Mouse (Mus musculus) left cerebral cortex, adult 18-20 months (tissue): Measurements from ENCODE around the gene Smug1. TPM values are rescaled to one million over a fixed set of nuclear protein-coding genes. Genes with fewer than 3 reads are reported as not detected.

Experiments used
- DNase-seq, 2 experiments: peaks; one replicate each; pipeline ENCODE4 v3.0.0; 2021 to 2022; ENCODE audit warnings: low spot score in 2 of 2, mixed read lengths in 1 of 2
- long read RNA-seq, 2 experiments: library from polyadenylated mRNA; stranded (forward); transcript quantifications; one replicate each; pipeline ENCODE4 v2.0.0; 2021
- total RNA-seq, 2 experiments: library from RNA; stranded (reverse); gene quantifications; 2 replicates each; pipeline ENCODE4 v1.2.3; 2021

The Smug1 gene
- total RNA-seq, result 10 to 100 TPM; 21.8 to 22.6 TPM
- long read RNA-seq, experiment 1, transcript Smug1-206 (3 exons, 491 nt), result major isoform, 11 of 32 reads
- long read RNA-seq, experiment 1, partial matches to known transcripts, result 10 of 32 reads
- long read RNA-seq, experiment 1, other reads (novel, unspliced or antisense), result 9 of 32 reads
- long read RNA-seq, experiment 2, transcript Smug1-206 (3 exons, 491 nt), result major isoform, 7 of 24 reads
- long read RNA-seq, experiment 2, partial matches to known transcripts, result 11 of 24 reads
- long read RNA-seq, experiment 2, other reads (novel, unspliced or antisense), result 6 of 24 reads

GRCm38 (mm10) chr15:103167042-103167615 is at the start of gene Smug1:
Smug1 (minus strand) TSS chr15:103167092.
- no peak for DNase-seq

GRCm38 (mm10) chr15:103216052-103216451 is 49.2 kb upstream of the Smug1 start:
- no peak for DNase-seq

- peak; percentile 87 to 90 for DNase-seq
Observed at GRCm38 (mm10) chr15:103214971-103215907, 48.3 kb upstream of the Smug1 start.

GRCm38 (mm10) chr15:103214149-103214548 is 47.3 kb upstream of the Smug1 start:
- DNase-seq, result no peak

- no peak for DNase-seq
Observed at GRCm38 (mm10) chr15:103205156-103205555, 38.3 kb upstream of the Smug1 start.

GRCm38 (mm10) chr15:103202088-103202793 is 35.3 kb upstream of the Smug1 start:
- DNase-seq, result no peak

GRCm38 (mm10) chr15:103197785-103198184 is 30.9 kb upstream of the Smug1 start:
- DNase-seq, result no peak

GRCm38 (mm10) chr15:103196835-103197234 is 29.9 kb upstream of the Smug1 start:
- DNase-seq, result no peak

- DNase-seq, result no peak
Observed at GRCm38 (mm10) chr15:103193606-103194005, 26.7 kb upstream of the Smug1 start.

- DNase-seq, result peak; percentile 52 to 60
Observed at GRCm38 (mm10) chr15:103190531-103191462, 23.9 kb upstream of the Smug1 start.

GRCm38 (mm10) chr15:103190083-103190482 is 23.2 kb upstream of the Smug1 start:
- no peak for DNase-seq

GRCm38 (mm10) chr15:103187803-103188202 is 20.9 kb upstream of the Smug1 start:
- DNase-seq, result no peak

GRCm38 (mm10) chr15:103185462-103186198 is 18.7 kb upstream of the Smug1 start:
- DNase-seq, result peak; percentile 42 to 66

GRCm38 (mm10) chr15:103183651-103184610 is 17.0 kb upstream of the Smug1 start:
- DNase-seq, result no peak

- peak; percentile 47 to 62 for DNase-seq
Observed at GRCm38 (mm10) chr15:103183135-103183534, 16.2 kb upstream of the Smug1 start.

- peak; percentile 83 to 86 for DNase-seq
Observed at GRCm38 (mm10) chr15:103182166-103182790, 15.4 kb upstream of the Smug1 start.

- DNase-seq, result no peak
Observed at GRCm38 (mm10) chr15:103180406-103180805, 13.5 kb upstream of the Smug1 start.

- DNase-seq, result no peak
Observed at GRCm38 (mm10) chr15:103178767-103179166, 11.9 kb upstream of the Smug1 start.
